Mouse (Mus musculus) cerebellum, adult 2 months (tissue): ENCODE data around the gene Fbxl12. TPM values are rescaled to one million over a fixed set of nuclear protein-coding genes. Genes with fewer than 3 reads are reported as not detected.

ENCODE experiments used
- DNase-seq, 2 experiments: peaks; one replicate each; pipeline ENCODE4 v3.0.0; 2021
- H3K27ac ChIP-seq: fragments of 200-500 bp; 2 replicates; pipeline ENCODE4 v1.5.1; 2012; ENCODE audit warnings: low read length, control low read depth, inconsistent platforms; ENCODE audit not compliant: insufficient read depth
- H3K27me3 ChIP-seq: fragments of 200-500 bp; 2 replicates; pipeline ENCODE4 v1.6.1; 2012; ENCODE audit warnings: inconsistent platforms, mild to moderate bottlenecking, low read length, moderate library complexity; ENCODE audit not compliant: control insufficient read depth, insufficient read depth
- H3K4me1 ChIP-seq: fragments of 200-500 bp; 2 replicates; pipeline ENCODE4 v1.6.1; 2011; ENCODE audit warnings: low read length; ENCODE audit not compliant: control insufficient read depth, insufficient read depth
- H3K4me3 ChIP-seq: fragments of 200-500 bp; replicated peaks from 2 replicates; pipeline ENCODE3; 2011; ENCODE audit warnings: mild to moderate bottlenecking, low read depth, low read length, control low read depth; ENCODE audit not compliant: insufficient read depth
- CTCF ChIP-seq: fragments of 200-500 bp; IDR thresholded peaks from 2 replicates; pipeline ENCODE4 v1.5.1; 2011; ENCODE audit warnings: low read depth, mild to moderate bottlenecking, control low read depth, low read length, moderate library complexity, borderline replicate concordance; ENCODE audit not compliant: insufficient read depth
- POLR2A ChIP-seq: fragments of 200-500 bp; IDR thresholded peaks from 2 replicates; pipeline ENCODE4 v1.6.1; 2011; ENCODE audit warnings: low read length, control low read depth, borderline replicate concordance; ENCODE audit not compliant: insufficient read depth
- WGBS: fragments of 180-500 bp; shearing (Covaris S2); methylation state at CpG from one replicate; pipeline ENCODE4 v1.1.7; 2018; 5-methylcytosine and 5-hydroxymethylcytosine counted together
- polyA plus RNA-seq: library from polyadenylated mRNA; depleted of rRNA; stranded (reverse); fragments of >200 nt; gene quantifications from 2 replicates; pipeline ENCODE4 v1.2.3, GENCODE M21; 2012

The Fbxl12 gene
- polyA plus RNA-seq, 1 experiment: 38.2 TPM

- WGBS: 80% methylated on average over 5 of the region's 5 CpGs
- TF ChIP-seq POLR2A: no peak
- no peak for TF ChIP-seq CTCF
- DNase-seq: no peak
Observed at GRCm38 (mm10) chr9:20664982-20665637, 20.5 kb upstream of the Fbxl12 start.

GRCm38 (mm10) chr9:20664366-20664765 is 19.8 kb upstream of the Fbxl12 start:
- DNase-seq: no peak
- WGBS: 26% methylated on average over 2 of the region's 2 CpGs
- H3K4me1 ChIP-seq: no peaks in the 10 kb centered on the region

More at GRCm38 (mm10) chr9:20664982-20665637, 20.5 kb upstream of the Fbxl12 start:
- no peak overlapping the region for H3K4me3 ChIP-seq
- H3K27ac ChIP-seq: no peak overlapping the region
- H3K4me1 ChIP-seq: no peaks in the 10 kb centered on the region
- H3K27me3 ChIP-seq: no peaks in the 10 kb centered on the region

GRCm38 (mm10) chr9:20663956-20664355 is 19.4 kb upstream of the Fbxl12 start:
- H3K27ac ChIP-seq: no peak overlapping the region
- H3K4me1 ChIP-seq: no peaks in the 10 kb centered on the region
- H3K27me3 ChIP-seq: no peaks in the 10 kb centered on the region
- 59% methylated on average over 2 of the region's 2 CpGs for WGBS
- H3K4me3 ChIP-seq: no peak overlapping the region
- no peak for DNase-seq
- TF ChIP-seq POLR2A (no peak), CTCF (no peak)

More at GRCm38 (mm10) chr9:20664366-20664765, 19.8 kb upstream of the Fbxl12 start:
- Histone ChIP-seq H3K27me3 (no peaks in the 10 kb centered on the region), H3K4me3 (no peak overlapping the region), H3K27ac (no peak overlapping the region)
- no peak for TF ChIP-seq CTCF
- no peak for TF ChIP-seq POLR2A

- Histone ChIP-seq H3K27ac (no peak overlapping the region), H3K4me1 (no peaks in the 10 kb centered on the region; the same call in 1 of the 2 replicates), H3K27me3 (no peaks in the 10 kb centered on the region), H3K4me3 (no peak overlapping the region)
- no peak for DNase-seq
- TF ChIP-seq CTCF (no peak), POLR2A (no peak)
- WGBS: 81% methylated on average over 8 of the region's 8 CpGs
Observed at GRCm38 (mm10) chr9:20662874-20663273, 18.3 kb upstream of the Fbxl12 start.

GRCm38 (mm10) chr9:20662325-20662724 is 17.8 kb upstream of the Fbxl12 start:
- no peak overlapping the region for H3K4me3 ChIP-seq
- no peak overlapping the region for H3K27ac ChIP-seq
- TF ChIP-seq CTCF (peak; percentile 80), POLR2A (no peak)
- WGBS: 41% methylated on average over 3 of the region's 3 CpGs
- H3K27me3 ChIP-seq: no peaks in the 10 kb centered on the region
- H3K4me1 ChIP-seq: peaks cover 5% of the 10 kb centered on the region
- DNase-seq: peak; percentile 47 to 67

- H3K27ac ChIP-seq: no peak overlapping the region; the same call in 1 of the 2 replicates
- DNase-seq: peak; percentile 42 to 44
- H3K4me1 ChIP-seq: peaks cover 9% of the 10 kb centered on the region
- no peak for TF ChIP-seq POLR2A
- no peak for TF ChIP-seq CTCF
- H3K4me3 ChIP-seq: no peak overlapping the region
- H3K27me3 ChIP-seq: no peaks in the 10 kb centered on the region
- WGBS: 28% methylated on average over 3 of the region's 3 CpGs
Observed at GRCm38 (mm10) chr9:20657546-20657945, 13.0 kb upstream of the Fbxl12 start.

- 91% methylated on average over 3 of the region's 3 CpGs for WGBS
- TF ChIP-seq POLR2A: no peak
- TF ChIP-seq CTCF: no peak
- peaks cover 9% of the 10 kb centered on the region for H3K4me1 ChIP-seq
- H3K27ac ChIP-seq: no peak overlapping the region
- H3K4me3 ChIP-seq: no peak overlapping the region
- no peaks in the 10 kb centered on the region for H3K27me3 ChIP-seq
- no peak for DNase-seq
Observed at GRCm38 (mm10) chr9:20653859-20654258, 9.3 kb upstream of the Fbxl12 start.

- no peak for DNase-seq
- Histone ChIP-seq H3K4me1 (peaks cover 4% of the 10 kb centered on the region), H3K27ac (no peak overlapping the region), H3K4me3 (peak overlapping the region; percentile 83), H3K27me3 (no peaks in the 10 kb centered on the region)
- WGBS: under 1% methylated on average over 25 of the region's 25 CpGs
- TF ChIP-seq CTCF (no peak), POLR2A (no peak; the same call in 1 of the 2 replicates)
Observed at GRCm38 (mm10) chr9:20652260-20652658, 7.7 kb upstream of the Fbxl12 start.
